Mouse (Mus musculus) intestine, postnatal 0 days (tissue): ENCODE results near the gene Plagl1. TPM values are rescaled to one million over a fixed set of nuclear protein-coding genes. Genes with fewer than 3 reads are reported as not detected.

Experiments used
- ATAC-seq: fragments of 200-750 bp; cut with Nextera tagmentation; 2 replicates; pipeline ENCODE4 v1.8.0; 2017; ENCODE audit warnings: mild to moderate bottlenecking, moderate TSS enrichment, moderate library complexity
- H3K27ac ChIP-seq: fragments of 300-500 bp; sonication (generic); 2 replicates; pipeline ENCODE4 v1.5.1; 2014; ENCODE audit warnings: mild to moderate bottlenecking, low read depth, low read length, moderate library complexity
- H3K27me3 ChIP-seq: fragments of 300-500 bp; sonication (generic); replicated peaks from 2 replicates; pipeline ENCODE4 v1.6.1; 2014; ENCODE audit warnings: low read length, mixed read lengths; ENCODE audit not compliant: control insufficient read depth, insufficient read depth
- H3K36me3 ChIP-seq: fragments of 300-500 bp; sonication (generic); 2 replicates; pipeline ENCODE4 v1.6.1; 2014; ENCODE audit warnings: mild to moderate bottlenecking, moderate library complexity; ENCODE audit not compliant: control insufficient read depth, insufficient read depth
- H3K4me1 ChIP-seq: fragments of 300-500 bp; sonication (generic); replicated peaks from 2 replicates; pipeline ENCODE4 v1.6.1; 2014; ENCODE audit warnings: antibody characterized with exemption, low read length, mixed read lengths; ENCODE audit not compliant: control insufficient read depth, insufficient read depth
- H3K4me2 ChIP-seq: fragments of 300-500 bp; sonication (generic); replicated peaks from 2 replicates; pipeline ENCODE4 v1.6.1; 2014; ENCODE audit warnings: low read depth, mild to moderate bottlenecking, moderate library complexity
- H3K4me3 ChIP-seq: fragments of 300-500 bp; sonication (generic); 2 replicates; pipeline ENCODE4 v1.5.1; 2014; ENCODE audit warnings: low read depth, low read length
- H3K9ac ChIP-seq: fragments of 300-500 bp; sonication (generic); 2 replicates; pipeline ENCODE4 v1.6.1; 2014; ENCODE audit warnings: mild to moderate bottlenecking, low read depth, low read length
- H3K9me3 ChIP-seq: fragments of 300-500 bp; sonication (generic); 2 replicates; pipeline ENCODE4 v1.6.1; 2016; ENCODE audit warnings: mixed run types; ENCODE audit not compliant: control insufficient read depth
- CTCF ChIP-seq: sonication (generic); IDR thresholded peaks from 2 replicates; pipeline ENCODE4 v1.5.1; 2016; ENCODE audit warnings: low read depth, mild to moderate bottlenecking, control low read depth, antibody characterized with exemption, moderate library complexity
- WGBS: fragments of 180-500 bp; shearing (Covaris S2); extraction: QIAGEN DNeasy Blood & Tissue Kit; methylation state at CpG from one replicate; pipeline ENCODE4 v1.1.7; 2014; 5-methylcytosine and 5-hydroxymethylcytosine counted together
- polyA plus RNA-seq: library from polyadenylated mRNA; unstranded; fragments of >200 nt; fragmentation: Nextera tagmentation; extraction: Ambion mirVana; gene quantifications from 2 replicates; pipeline ENCODE4 v1.2.1, GENCODE M21; 2015

Gene Plagl1
- polyA plus RNA-seq, 1 experiment from 2014 or later: 67.6 TPM

DNA sequence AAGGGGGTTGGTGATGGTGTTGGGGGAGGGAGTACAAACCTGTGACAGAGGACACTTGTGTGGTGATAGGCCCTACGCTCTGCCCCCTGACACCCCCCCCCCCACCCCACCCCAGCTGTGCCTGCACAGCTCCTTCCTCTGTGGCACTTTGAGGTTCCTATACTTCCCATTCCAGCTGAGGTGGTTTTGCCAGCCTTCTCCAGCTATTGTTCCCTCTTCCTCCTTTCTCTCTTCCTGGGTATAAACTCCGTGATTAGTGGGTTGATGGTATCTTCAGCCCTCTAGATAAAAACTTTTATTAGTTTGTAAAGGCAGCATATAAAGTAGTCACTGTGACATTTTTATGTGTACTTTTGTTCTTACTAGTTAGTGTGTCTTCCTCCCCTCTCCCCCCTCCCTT is 59.0 kb downstream of the Plagl1 start:
- Histone ChIP-seq H3K27me3 (no peaks in the 10 kb centered on the region), H3K4me2 (no peak overlapping the region), H3K4me1 (peaks cover 5% of the 10 kb centered on the region), H3K36me3 (peaks cover 3% of the 10 kb centered on the region; the same call in 1 of the 2 replicates), H3K9ac (no peak overlapping the region), H3K4me3 (no peak overlapping the region), H3K27ac (no peak overlapping the region), H3K9me3 (no peaks in the 10 kb centered on the region)
- 57% methylated on average over 2 of the region's 2 CpGs for WGBS
- no peak for TF ChIP-seq CTCF
- ATAC-seq: 0 out of 2 replicates have a peak, but pooled peaks have one; percentile 31

DNA sequence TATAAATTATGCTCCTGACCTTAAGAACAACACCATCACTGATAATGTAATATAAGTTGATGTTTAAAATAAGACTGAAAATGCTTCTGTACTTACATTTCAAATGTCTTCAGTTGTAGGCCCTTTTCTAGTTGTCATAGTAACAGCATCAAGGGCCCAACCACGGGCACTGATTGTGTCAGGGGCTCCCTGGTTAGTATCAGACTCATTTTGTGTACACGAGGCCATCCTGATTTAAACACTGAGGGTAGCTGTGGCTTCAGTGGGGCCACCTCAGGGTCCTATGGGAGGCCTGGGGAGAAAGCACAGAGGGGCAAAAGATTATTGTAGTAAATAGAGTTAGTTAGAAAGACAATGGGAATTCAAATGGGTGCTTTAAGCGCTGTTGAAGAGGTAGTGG is 65.5 kb downstream of the Plagl1 start:
- Histone ChIP-seq H3K36me3 (peaks cover 22% of the 10 kb centered on the region), H3K4me3 (no peak overlapping the region), H3K27ac (no peak overlapping the region), H3K9ac (no peak overlapping the region), H3K4me1 (no peaks in the 10 kb centered on the region), H3K27me3 (no peaks in the 10 kb centered on the region), H3K4me2 (no peak overlapping the region), H3K9me3 (no peaks in the 10 kb centered on the region)
- TF ChIP-seq CTCF: no peak
- no peak for ATAC-seq
- 63% methylated on average over 3 of the region's 3 CpGs for whole genome bisulfite sequencing

- no peaks in the 10 kb centered on the region for H3K27me3 ChIP-seq
- WGBS: 81% methylated on average over 13 of the region's 13 CpGs
- H3K4me1 ChIP-seq: no peaks in the 10 kb centered on the region
- peak; percentile 69 for TF ChIP-seq CTCF
- ATAC-seq: no peak
- H3K36me3 ChIP-seq: peaks cover 22% of the 10 kb centered on the region
- H3K27ac ChIP-seq: no peak overlapping the region; the same call in 1 of the 2 replicates
- no peak overlapping the region for H3K9ac ChIP-seq
- H3K9me3 ChIP-seq: no peaks in the 10 kb centered on the region
- no peak overlapping the region for H3K4me2 ChIP-seq
- no peak overlapping the region for H3K4me3 ChIP-seq
Observed at GRCm38 (mm10) chr10:13127335-13127734, 67.0 kb downstream of the Plagl1 start.

GRCm38 (mm10) chr10:13127946-13128345 is 67.6 kb downstream of the Plagl1 start:
- H3K9ac ChIP-seq: no peak overlapping the region
- TF ChIP-seq CTCF: no peak
- H3K36me3 ChIP-seq: peaks cover 22% of the 10 kb centered on the region
- H3K27ac ChIP-seq: no peak overlapping the region; the same call in 1 of the 2 replicates
- no peaks in the 10 kb centered on the region for H3K4me1 ChIP-seq
- H3K9me3 ChIP-seq: no peaks in the 10 kb centered on the region
- no peak overlapping the region for H3K4me2 ChIP-seq
- no peak for ATAC-seq
- WGBS: 92% methylated on average over 7 of the region's 7 CpGs
- no peaks in the 10 kb centered on the region for H3K27me3 ChIP-seq
- no peak overlapping the region for H3K4me3 ChIP-seq

DNA sequence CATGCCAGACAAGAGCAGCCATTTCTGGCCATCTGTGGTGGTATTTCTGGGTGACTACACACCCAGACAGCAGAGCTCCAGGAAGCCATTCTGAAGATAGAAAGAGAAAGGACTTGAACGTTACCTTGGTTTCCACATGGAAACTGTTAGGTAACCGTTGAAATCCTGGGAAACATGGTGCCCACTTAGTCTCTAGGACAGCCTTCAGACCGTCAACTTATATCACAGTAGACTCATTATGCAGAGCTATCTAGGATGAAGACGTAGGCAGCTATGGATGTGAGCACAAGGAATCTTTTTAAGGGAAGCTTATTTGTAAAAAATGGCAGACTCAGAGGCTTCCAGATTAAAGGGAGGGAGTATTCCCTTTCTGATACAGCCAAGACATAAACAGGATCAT is 73.5 kb downstream of the Plagl1 start:
- Histone ChIP-seq H3K9me3 (no peaks in the 10 kb centered on the region), H3K4me3 (no peak overlapping the region), H3K27me3 (no peaks in the 10 kb centered on the region), H3K27ac (no peak overlapping the region), H3K4me2 (no peak overlapping the region), H3K36me3 (peaks cover 3% of the 10 kb centered on the region), H3K4me1 (no peaks in the 10 kb centered on the region), H3K9ac (no peak overlapping the region)
- TF ChIP-seq CTCF: no peak
- whole genome bisulfite sequencing: 89% methylated on average over 4 of the region's 4 CpGs
- no peak for ATAC-seq

DNA sequence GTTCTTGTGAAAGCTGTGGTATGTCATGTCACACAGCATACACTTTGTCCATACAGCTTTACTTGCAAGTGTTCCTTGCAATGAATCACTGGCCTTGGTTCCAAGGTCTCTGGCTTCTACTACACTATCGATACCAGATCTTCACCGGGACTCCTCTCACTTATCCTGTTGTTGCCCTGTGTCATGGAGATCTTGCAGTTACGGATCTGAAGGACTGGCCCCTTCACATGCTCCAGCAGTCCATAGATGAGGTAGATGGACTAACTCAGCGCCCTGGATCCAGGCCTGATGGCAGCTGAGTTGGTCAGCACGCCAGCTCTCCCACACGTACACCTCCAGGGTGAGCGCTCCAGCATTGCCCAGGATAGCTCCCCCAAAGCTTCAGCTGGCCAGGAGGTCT is 75.0 kb downstream of the Plagl1 start:
- no peaks in the 10 kb centered on the region for H3K36me3 ChIP-seq
- H3K27ac ChIP-seq: no peak overlapping the region
- no peak overlapping the region for H3K4me2 ChIP-seq
- H3K4me1 ChIP-seq: no peaks in the 10 kb centered on the region
- ATAC-seq: no peak
- TF ChIP-seq CTCF: no peak
- no peaks in the 10 kb centered on the region for H3K27me3 ChIP-seq
- H3K9me3 ChIP-seq: no peaks in the 10 kb centered on the region
- WGBS: 94% methylated on average over 7 of the region's 7 CpGs
- H3K4me3 ChIP-seq: no peak overlapping the region
- no peak overlapping the region for H3K9ac ChIP-seq

GRCm38 (mm10) chr10:13135751-13136150 is 75.4 kb downstream of the Plagl1 start:
- WGBS: 95% methylated on average over 7 of the region's 7 CpGs

More at GRCm38 (mm10) chr10:13135751-13136150, 75.4 kb downstream of the Plagl1 start:
- no peak for ATAC-seq
- no peak overlapping the region for H3K4me3 ChIP-seq
- no peaks in the 10 kb centered on the region for H3K36me3 ChIP-seq
- no peak overlapping the region for H3K27ac ChIP-seq
- no peak overlapping the region for H3K9ac ChIP-seq
- H3K4me1 ChIP-seq: no peaks in the 10 kb centered on the region
- H3K4me2 ChIP-seq: no peak overlapping the region
- no peak for TF ChIP-seq CTCF
- H3K9me3 ChIP-seq: no peaks in the 10 kb centered on the region
- no peaks in the 10 kb centered on the region for H3K27me3 ChIP-seq
